Mouse (Mus musculus) heart, adult 2 months (tissue): ENCODE results near the gene Tmem259. TPM values are rescaled to one million over a fixed set of nuclear protein-coding genes. Genes with fewer than 3 reads are reported as not detected.

Source experiments
- DNase-seq, 2 experiments: peaks; one replicate each; pipeline ENCODE4 v3.0.0; 2021
- H3K27ac ChIP-seq: fragments of 200-600 bp; 2 replicates; pipeline ENCODE4 v1.8.1; 2022
- H3K27me3 ChIP-seq: fragments of 200-500 bp; 2 replicates; pipeline ENCODE4 v1.6.1; 2012; ENCODE audit warnings: mild to moderate bottlenecking, low read length, inconsistent platforms, mixed read lengths; ENCODE audit not compliant: control insufficient read depth, insufficient read depth
- H3K36me3 ChIP-seq: fragments of 200-500 bp; 2 replicates; pipeline ENCODE4 v1.6.1; 2012; ENCODE audit warnings: low read length, inconsistent platforms; ENCODE audit not compliant: control insufficient read depth, insufficient read depth
- H3K4me1 ChIP-seq: fragments of 200-500 bp; 2 replicates; pipeline ENCODE4 v1.6.1; 2011; ENCODE audit warnings: low read length; ENCODE audit not compliant: control insufficient read depth, insufficient read depth
- H3K4me3 ChIP-seq: fragments of 200-600 bp; 2 replicates; pipeline ENCODE4 v1.8.1; 2022
- H3K79me2 ChIP-seq: fragments of 200-500 bp; replicated peaks from 2 replicates; pipeline ENCODE4 v1.6.1; 2012; ENCODE audit warnings: mild to moderate bottlenecking, inconsistent platforms, low read length, moderate library complexity, mixed read lengths; ENCODE audit not compliant: control insufficient read depth, insufficient read depth
- H3K9ac ChIP-seq: fragments of 200-500 bp; 2 replicates; pipeline ENCODE4 v1.6.1; 2012; ENCODE audit warnings: low read depth, mild to moderate bottlenecking, control low read depth, inconsistent platforms, low read length, mixed read lengths
- CTCF ChIP-seq: fragments of 200-600 bp; IDR thresholded peaks from 2 replicates; pipeline ENCODE4 v1.8.1; 2022; ENCODE audit warnings: antibody characterized with exemption, mild to moderate bottlenecking, moderate library complexity
- EP300 ChIP-seq: fragments of 200-500 bp; IDR thresholded peaks from 2 replicates; pipeline ENCODE4 v1.6.1; 2011; ENCODE audit warnings: low read depth, low read length, control low read depth; ENCODE audit not compliant: insufficient read depth
- POLR2A ChIP-seq: fragments of 200-500 bp; IDR thresholded peaks from 2 replicates; pipeline ENCODE4 v1.6.1; 2011; ENCODE audit warnings: mild to moderate bottlenecking, low read depth, low read length, control low read depth; ENCODE audit not compliant: insufficient read depth
- WGBS: fragments of 180-500 bp; shearing (Covaris S2); methylation state at CpG from one replicate; pipeline ENCODE4 v1.1.7; 2018; 5-methylcytosine and 5-hydroxymethylcytosine counted together
- intact Hi-C: fragments of 180-260 bp; cut with DNase I; formaldehyde crosslinking; loops from one replicate; pipeline ENCODE4 v1.15.1; 2025
- polyA plus RNA-seq: library from polyadenylated mRNA; depleted of rRNA; stranded (reverse); fragments of >200 nt; gene quantifications from 2 replicates; pipeline ENCODE4 v1.2.3, GENCODE M21; 2012
- total RNA-seq, 2 experiments: library from RNA; stranded (reverse); gene quantifications; 2 replicates each; pipeline ENCODE4 v1.2.3; 2021

Gene Tmem259
- total and polyA plus RNA-seq, 3 experiments = 109 to 220 (median 124) TPM

DNA sequence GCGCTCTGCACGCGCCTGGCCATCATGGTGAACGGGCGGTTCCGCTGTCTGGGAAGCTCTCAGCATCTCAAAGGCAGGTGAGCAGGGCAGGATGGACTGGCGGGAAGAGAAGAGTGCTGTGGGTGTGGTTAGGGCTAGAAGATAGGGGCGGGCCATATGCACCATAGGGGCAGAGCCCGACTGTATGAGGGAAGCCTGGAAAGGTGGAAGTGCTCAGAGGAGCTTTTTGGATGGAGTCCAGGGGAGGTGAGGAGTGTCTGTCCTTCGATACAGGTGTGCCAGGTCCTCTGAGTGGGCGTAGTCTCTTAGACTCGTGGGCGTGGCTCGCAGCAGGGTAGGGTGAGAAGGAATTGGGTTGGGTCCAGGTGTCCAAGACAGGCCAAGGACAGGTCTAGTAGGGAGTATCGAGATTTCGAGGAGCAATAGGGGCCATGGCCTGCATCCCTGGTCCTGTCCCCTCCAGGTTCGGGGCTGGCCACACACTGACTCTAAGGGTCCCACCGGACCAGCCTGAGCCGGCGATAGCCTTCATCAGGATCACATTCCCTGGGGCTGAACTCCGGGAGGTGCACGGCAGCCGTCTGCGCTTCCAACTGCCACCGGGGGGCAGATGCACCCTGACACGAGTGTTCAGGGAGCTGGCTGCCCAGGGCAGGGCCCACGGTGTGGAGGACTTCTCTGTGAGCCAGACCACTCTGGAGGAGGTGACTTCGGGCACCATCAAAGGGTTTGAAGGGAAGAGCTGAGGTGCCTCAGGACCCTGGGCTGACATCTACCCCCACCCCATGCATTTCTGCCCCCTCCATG, 30.6 kb upstream of the Tmem259 start:
- no peaks in the 10 kb centered on the region; the same call in 1 of the 2 replicates for H3K4me1 ChIP-seq
- H3K36me3 ChIP-seq = no peaks in the 10 kb centered on the region
- no peak overlapping the region for H3K27ac ChIP-seq
- H3K27me3 ChIP-seq = no peaks in the 10 kb centered on the region
- no peak overlapping the region for H3K9ac ChIP-seq
- no peak for DNase-seq
- WGBS = 62% methylated on average over 28 of the region's 28 CpGs
- intact Hi-C loops = no loop called here
- H3K79me2 ChIP-seq = no peaks in the 10 kb centered on the region
- H3K4me3 ChIP-seq = no peak overlapping the region
- TF ChIP-seq POLR2A (no peak), CTCF (peak; percentile 51)

DNA sequence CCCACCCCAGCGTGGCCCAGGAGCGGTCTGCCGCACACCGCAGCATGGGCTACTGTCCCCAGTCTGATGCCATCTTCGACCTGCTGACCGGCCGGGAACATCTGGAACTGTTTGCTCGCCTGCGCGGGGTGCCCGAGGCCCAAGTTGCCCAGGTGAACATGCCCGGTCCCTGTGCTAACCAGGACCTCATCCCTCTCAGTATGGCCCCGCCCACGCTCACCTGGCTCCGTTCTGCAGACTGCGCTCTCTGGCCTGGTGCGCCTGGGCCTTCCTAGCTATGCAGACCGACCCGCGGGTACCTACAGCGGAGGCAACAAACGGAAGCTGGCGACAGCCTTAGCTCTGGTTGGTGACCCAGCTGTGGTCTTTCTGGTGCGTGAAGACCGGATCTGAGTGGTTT, 29.5 kb upstream of the Tmem259 start:
- intact Hi-C loops = no loop called here
- Histone ChIP-seq H3K27ac (no peak overlapping the region), H3K4me1 (no peaks in the 10 kb centered on the region; the same call in 1 of the 2 replicates), H3K36me3 (no peaks in the 10 kb centered on the region), H3K9ac (no peak overlapping the region), H3K4me3 (no peak overlapping the region), H3K79me2 (no peaks in the 10 kb centered on the region), H3K27me3 (no peaks in the 10 kb centered on the region)
- TF ChIP-seq CTCF (no peak), POLR2A (no peak), EP300 (no peak)
- no peak for DNase-seq
- WGBS = 79% methylated on average over 25 of the region's 25 CpGs

DNA sequence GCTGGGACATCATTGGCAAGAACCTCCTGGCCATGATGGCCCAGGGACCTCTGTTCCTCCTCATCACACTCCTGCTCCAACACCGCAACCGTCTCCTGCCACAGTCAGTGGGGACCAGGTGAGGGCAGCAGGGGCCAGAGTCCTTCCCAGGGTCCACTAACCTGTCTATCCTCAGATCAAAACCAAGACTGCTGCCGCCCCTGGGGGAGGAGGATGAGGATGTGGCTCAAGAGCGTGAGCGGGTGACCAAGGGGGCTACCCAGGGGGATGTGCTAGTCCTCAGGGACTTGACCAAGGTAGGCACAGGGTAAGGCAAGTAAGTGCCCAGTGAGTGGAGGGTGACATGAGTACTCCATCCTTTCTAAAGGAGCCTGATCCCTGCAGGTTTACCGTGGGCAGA, 27.6 kb upstream of the Tmem259 start:
- H3K4me1 ChIP-seq = no peaks in the 10 kb centered on the region; the same call in 1 of the 2 replicates
- no peak overlapping the region for H3K9ac ChIP-seq
- TF ChIP-seq EP300 (no peak), CTCF (no peak), POLR2A (no peak)
- no peak overlapping the region for H3K27ac ChIP-seq
- no peaks in the 10 kb centered on the region for H3K36me3 ChIP-seq
- 87% methylated on average over 6 of the region's 6 CpGs for WGBS
- intact Hi-C loops = no loop called here
- no peaks in the 10 kb centered on the region for H3K27me3 ChIP-seq
- H3K79me2 ChIP-seq = no peaks in the 10 kb centered on the region
- H3K4me3 ChIP-seq = no peak overlapping the region
- no peak for DNase-seq

DNA sequence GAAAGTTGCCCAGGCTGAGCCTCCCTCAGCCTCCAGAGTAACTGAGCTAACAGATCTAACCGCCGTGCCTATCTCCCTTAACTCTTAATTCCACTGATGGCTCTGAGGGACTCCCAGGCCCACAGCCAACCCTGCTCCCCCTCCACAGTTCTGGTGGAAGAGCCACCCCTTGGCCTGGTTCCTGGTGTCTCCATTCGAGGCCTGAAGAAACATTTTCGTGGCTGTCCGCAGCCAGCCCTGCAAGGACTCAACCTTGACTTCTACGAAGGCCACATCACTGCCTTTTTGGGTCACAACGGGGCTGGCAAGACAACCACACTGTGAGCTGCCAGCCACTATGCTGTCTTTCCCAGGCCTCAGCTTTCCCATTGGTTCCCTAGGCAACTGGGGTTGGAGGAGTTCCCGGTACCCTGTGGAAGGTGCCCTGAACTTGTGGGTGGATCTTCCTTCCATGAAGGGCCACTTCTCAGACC, 20.1 kb upstream of the Tmem259 start:
- intact Hi-C loops = no loop called here
- Histone ChIP-seq H3K36me3 (no peaks in the 10 kb centered on the region), H3K4me3 (no peak overlapping the region), H3K27me3 (no peaks in the 10 kb centered on the region), H3K79me2 (no peaks in the 10 kb centered on the region), H3K4me1 (peaks cover 5% of the 10 kb centered on the region), H3K9ac (no peak overlapping the region), H3K27ac (no peak overlapping the region)
- 74% methylated on average over 8 of the region's 8 CpGs for WGBS
- TF ChIP-seq CTCF = no peak
- TF ChIP-seq POLR2A = no peak
- TF ChIP-seq EP300 = no peak
- no peak for DNase-seq

DNA sequence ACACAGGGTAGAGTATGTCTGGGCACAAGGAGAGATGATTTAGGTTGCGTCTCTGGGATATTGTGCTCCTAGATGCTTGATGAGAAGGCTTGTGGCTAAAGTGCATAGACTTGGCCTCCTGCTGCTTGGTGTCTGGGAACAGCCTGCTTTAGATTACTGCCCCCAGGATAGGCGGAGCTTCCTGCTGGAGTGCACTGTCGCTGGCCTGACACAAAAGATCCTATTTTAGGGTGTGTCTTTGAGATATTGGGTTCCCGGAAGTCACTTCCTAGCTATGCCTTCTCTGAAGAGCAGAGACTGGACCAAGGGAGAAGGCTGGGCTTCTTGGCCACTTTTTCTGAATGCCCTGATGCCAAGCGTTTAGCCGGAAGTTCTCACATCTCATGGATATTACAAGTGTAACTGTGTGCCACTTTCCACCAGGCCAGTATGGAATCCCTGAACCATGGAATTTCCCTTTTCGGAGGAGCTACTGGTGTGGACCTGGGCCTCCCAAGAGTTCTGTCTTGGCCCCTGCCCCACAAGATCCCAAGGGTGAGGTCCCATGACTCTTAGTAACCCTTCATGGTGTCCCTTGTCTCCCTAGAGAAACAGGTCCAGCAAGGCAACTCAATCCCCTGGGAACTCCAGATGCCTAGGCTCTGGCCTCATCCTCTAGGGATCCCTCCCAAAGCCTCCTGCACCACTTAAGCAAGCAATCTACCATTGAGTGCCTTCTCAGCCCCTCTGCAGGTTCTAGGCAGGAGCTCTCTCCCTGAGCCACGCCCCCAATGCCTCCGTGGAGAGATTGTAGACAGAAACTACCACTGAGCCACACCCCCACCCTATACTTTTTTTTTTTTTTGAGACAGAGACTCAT, 19.5 kb upstream of the Tmem259 start:
- H3K27ac ChIP-seq = peak overlapping the region; percentile 83
- H3K27me3 ChIP-seq = no peaks in the 10 kb centered on the region
- no peaks in the 10 kb centered on the region for H3K36me3 ChIP-seq
- peak; percentile 36; the same call in 1 of the 2 replicates for TF ChIP-seq POLR2A
- TF ChIP-seq EP300 = peak; percentile 55; the same call in 1 of the 2 replicates
- no peak for TF ChIP-seq CTCF
- WGBS = 55% methylated on average over 9 of the region's 9 CpGs
- H3K9ac ChIP-seq = no peak overlapping the region; the same call in 1 of the 2 replicates
- H3K4me1 ChIP-seq = peaks cover 5% of the 10 kb centered on the region
- H3K79me2 ChIP-seq = no peaks in the 10 kb centered on the region
- H3K4me3 ChIP-seq = no peak overlapping the region
- DNase-seq = no peak
- intact Hi-C loops = loop anchor here (2.0 kb wide), 1 partner anchor 15 kb away; no protein-coding TSS in a partner anchor
